Mouse (Mus musculus) adrenal gland, adult (tissue): ENCODE results near the gene Defa17.
"Not testable (repeated sequence)": the region's sequence is repeated elsewhere in the genome, so short reads cannot be mapped to it uniquely, and the experiment has no call there.

Source experiments
- DNase-seq, 2 experiments: peaks; one replicate each; pipeline ENCODE4 v3.0.0; 2022 to 2023; ENCODE audit warnings: low spot score in 1 of 2; ENCODE audit not compliant: inconsistent age in 2 of 2

Defa17 gene

DNA sequence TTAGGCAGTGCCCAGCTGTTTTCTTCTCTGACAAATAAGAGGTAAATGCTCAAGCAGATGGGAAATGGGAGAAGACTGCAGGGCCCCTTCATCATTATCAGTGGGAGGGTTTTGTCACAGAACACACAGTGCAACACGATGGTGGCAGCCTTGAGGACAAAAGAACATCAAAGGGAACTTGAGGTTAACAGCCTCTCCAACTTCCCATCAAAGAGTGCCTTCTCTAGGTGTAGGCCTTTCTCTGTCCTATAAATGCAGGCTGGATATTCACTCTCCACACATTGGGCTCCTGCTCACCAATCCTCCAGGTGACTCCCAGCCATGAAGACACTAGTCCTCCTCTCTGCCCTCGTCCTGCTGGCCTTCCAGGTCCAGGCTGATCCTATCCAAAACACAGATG is at the start of gene Defa17:
Gene Defa17 (plus strand): TSS at position 301 of the 400 bp plus-strand sequence.
- not testable (repeated sequence) for DNase-seq

DNA sequence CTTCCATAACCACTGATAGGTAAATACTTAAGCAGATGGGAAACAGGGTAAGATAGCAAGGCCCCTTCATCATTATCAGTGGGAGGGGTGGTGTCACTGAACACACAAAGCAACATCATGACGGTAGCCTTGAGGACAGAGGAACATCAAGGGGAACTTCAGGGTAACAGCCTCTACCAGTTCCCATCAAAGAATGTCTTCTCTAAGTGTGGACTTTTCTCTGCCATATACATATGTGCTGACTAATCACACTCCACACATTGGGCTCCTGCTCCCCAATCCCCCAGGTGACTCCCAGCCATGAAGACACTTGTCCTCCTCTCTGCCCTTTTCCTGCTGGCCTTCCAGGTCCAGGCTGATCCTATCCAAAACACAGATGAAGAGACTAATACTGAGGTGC is 37.7 kb upstream of the Defa17 start, which contains the start of gene Defa26:
Gene Defa26 (plus strand): TSS at position 301 of the 400 bp plus-strand sequence.
- DNase-seq, result not testable (repeated sequence)

DNA sequence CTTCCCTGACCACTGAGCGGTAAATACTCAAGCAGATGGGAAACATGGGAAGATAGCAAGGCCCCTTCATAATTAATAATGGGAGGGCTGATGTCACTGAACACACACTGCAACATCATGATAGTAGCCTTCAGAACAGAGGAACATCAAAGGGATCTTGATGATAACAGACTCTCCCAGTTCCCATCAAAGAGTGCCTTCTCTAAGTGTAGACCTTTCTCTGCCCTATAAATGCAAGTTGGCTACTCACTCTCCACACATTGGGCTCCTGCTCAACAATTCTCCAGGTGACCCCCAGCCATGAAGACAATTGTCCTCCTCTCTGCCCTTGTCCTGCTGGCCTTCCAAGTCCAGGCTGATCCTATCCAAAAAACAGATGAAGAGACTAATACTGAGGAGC is 9.9 kb downstream of the Defa17 start, which contains the start of gene Defa34:
Gene Defa34 (plus strand): TSS at position 301 of the 400 bp plus-strand sequence.
- DNase-seq, result not testable (repeated sequence)

- not testable (repeated sequence) for DNase-seq
Measured at GRCm38 (mm10) chr8:21703545-21703944, 48.0 kb downstream of the Defa17 start, which contains the start of gene AY761184. AY761184 (minus strand) TSS chr8:21703645.
